Mouse (Mus musculus): ENCODE results near the gene Pde8a. TPM values are rescaled to one million over a fixed set of nuclear protein-coding genes. Genes with fewer than 3 reads are reported as not detected.

The Pde8a gene
- polyA plus RNA-seq, 1 experiment from 2014 or later = 3.6 TPM

DNA sequence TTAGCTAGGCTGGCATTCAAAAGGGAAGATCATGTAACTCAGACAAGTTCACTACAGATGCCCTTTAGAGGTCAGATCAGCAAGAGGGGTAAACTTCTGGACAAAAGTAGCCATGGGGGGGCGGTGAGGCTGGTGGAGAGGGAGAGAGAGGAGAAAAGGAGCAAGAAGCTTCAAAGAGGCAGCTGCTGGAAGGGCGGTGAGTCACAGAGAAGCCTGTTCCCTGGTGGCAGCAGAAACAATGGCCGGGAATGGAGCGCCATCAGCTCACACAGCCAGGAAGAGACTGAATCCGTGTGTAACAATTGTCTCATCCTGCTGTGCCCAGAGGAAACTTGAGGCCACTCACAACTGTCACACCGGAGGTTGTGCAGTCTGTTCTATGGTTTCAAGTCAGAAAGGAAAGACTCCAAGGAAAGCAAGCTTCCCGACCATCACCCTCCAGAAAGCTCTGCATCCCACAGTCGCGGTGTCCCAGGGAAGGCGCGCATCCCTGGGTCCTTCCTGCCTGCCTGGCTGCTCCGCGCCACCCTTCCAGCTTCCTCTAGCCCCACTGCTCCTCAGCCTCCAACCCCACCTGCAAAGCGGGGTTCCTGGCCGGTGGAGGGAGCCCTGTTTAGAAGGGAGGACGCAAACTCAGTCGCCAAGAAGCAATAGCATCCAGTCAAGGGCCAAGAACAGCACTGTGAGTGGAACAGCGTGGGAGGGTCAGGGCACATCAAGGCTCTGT, 122.5 kb downstream of the Pde8a start:
- Histone ChIP-seq H3K27ac (ENCODE audit: low read depth, low read length) (no peak overlapping the region), H3K9me3 (ENCODE audit: control insufficient read depth) (no peaks in the 10 kb centered on the region), H3K27me3 (replicated peaks; ENCODE audit: control insufficient read depth, insufficient read depth, low read length) (no peaks in the 10 kb centered on the region), H3K36me3 (ENCODE audit: control insufficient read depth, insufficient read depth) (peaks cover 50% of the 10 kb centered on the region), H3K4me2 (replicated peaks; ENCODE audit: low read depth) (no peak overlapping the region), H3K9ac (ENCODE audit: low read depth, low read length) (no peak overlapping the region), H3K4me1 (replicated peaks; ENCODE audit: control insufficient read depth, insufficient read depth, low read length) (no peaks in the 10 kb centered on the region), H3K4me3 (ENCODE audit: low read depth, low read length) (no peak overlapping the region)
- WGBS = 74% methylated on average over 18 of the region's 18 CpGs
- no peak for ATAC-seq
- peak; percentile 12; the same call in 1 of the 2 replicates for TF ChIP-seq CTCF (IDR thresholded peaks at IDR 0.05; ENCODE audit: low read depth)

DNA sequence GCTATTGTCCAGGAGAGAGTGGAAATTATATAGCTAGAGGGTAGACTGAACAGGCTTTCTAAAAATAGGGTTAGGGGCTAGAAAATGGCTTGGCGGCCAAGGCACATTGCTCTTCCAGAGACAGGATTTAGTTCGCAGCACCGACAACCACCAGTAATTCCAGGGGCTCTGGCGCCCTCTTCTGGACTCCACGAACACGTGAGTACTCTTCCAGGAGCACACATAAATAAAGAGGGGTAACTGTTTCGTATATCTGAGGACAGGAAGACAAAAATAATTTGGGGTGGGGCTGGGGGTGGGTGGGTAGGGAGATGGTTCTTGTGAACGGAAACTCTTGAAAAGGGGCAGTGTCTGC, 123.0 kb downstream of the Pde8a start:
- no peak overlapping the region for H3K27ac ChIP-seq (ENCODE audit: low read depth, low read length)
- H3K4me1 ChIP-seq (replicated peaks; ENCODE audit: control insufficient read depth, insufficient read depth, low read length) = no peaks in the 10 kb centered on the region
- TF ChIP-seq CTCF (IDR thresholded peaks at IDR 0.05; ENCODE audit: low read depth) = peak; percentile 69
- peaks cover 53% of the 10 kb centered on the region for H3K36me3 ChIP-seq (ENCODE audit: control insufficient read depth, insufficient read depth)
- no peak for ATAC-seq
- WGBS = 49% methylated on average over 8 of the region's 8 CpGs
- H3K4me2 ChIP-seq (replicated peaks; ENCODE audit: low read depth) = no peak overlapping the region
- H3K27me3 ChIP-seq (replicated peaks; ENCODE audit: control insufficient read depth, insufficient read depth, low read length) = no peaks in the 10 kb centered on the region
- no peak overlapping the region for H3K9ac ChIP-seq (ENCODE audit: low read depth, low read length)
- H3K4me3 ChIP-seq (ENCODE audit: low read depth, low read length) = no peak overlapping the region
- no peaks in the 10 kb centered on the region for H3K9me3 ChIP-seq (ENCODE audit: control insufficient read depth)

DNA sequence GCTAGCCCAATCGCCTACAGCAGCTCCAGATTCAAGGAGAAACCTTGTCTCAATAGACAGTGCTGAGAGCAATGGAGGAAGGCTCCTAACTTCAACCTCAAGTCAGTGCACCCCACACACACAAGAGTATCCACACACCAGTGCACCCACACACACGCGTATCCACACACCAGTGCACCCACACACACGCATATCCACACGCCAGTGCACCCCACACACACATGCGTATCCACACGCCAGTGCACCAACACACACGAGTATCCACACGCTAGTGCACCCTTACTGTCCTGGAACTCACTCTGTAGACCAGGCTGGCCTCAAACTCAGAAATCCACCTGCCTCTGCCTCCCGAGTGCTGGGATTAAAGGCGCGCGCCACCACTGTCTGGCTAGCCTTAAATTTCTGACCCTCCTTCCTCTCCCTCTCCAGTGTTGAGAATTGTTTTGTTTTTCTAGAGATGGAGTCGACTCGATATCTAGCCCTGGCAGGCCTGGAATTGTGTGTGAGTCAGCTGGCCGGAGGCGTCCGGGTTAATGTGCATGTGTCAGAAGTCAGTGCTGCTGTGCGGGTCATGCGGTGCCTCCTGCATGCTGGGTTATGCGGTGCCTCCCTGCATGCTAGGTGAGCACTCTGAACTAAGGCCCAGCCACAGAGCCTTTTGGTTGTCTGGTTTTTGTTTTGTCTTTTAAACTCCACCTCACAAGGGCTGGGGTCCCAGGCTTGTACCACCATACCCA, 124.6 kb downstream of the Pde8a start:
- no peaks in the 10 kb centered on the region for H3K9me3 ChIP-seq (ENCODE audit: control insufficient read depth)
- no peak overlapping the region for H3K9ac ChIP-seq (ENCODE audit: low read depth, low read length)
- ATAC-seq = no peak
- no peak overlapping the region for H3K4me3 ChIP-seq (ENCODE audit: low read depth, low read length)
- H3K27ac ChIP-seq (ENCODE audit: low read depth, low read length) = no peak overlapping the region
- whole genome bisulfite sequencing = 94% methylated on average over 21 of the region's 21 CpGs
- peaks cover 55% of the 10 kb centered on the region; the same call in 1 of the 2 replicates for H3K36me3 ChIP-seq (ENCODE audit: control insufficient read depth, insufficient read depth)
- no peak for TF ChIP-seq CTCF (IDR thresholded peaks at IDR 0.05; ENCODE audit: low read depth)
- H3K27me3 ChIP-seq (replicated peaks; ENCODE audit: control insufficient read depth, insufficient read depth, low read length) = no peaks in the 10 kb centered on the region
- H3K4me1 ChIP-seq (replicated peaks; ENCODE audit: control insufficient read depth, insufficient read depth, low read length) = no peaks in the 10 kb centered on the region
- no peak overlapping the region for H3K4me2 ChIP-seq (replicated peaks; ENCODE audit: low read depth)

DNA sequence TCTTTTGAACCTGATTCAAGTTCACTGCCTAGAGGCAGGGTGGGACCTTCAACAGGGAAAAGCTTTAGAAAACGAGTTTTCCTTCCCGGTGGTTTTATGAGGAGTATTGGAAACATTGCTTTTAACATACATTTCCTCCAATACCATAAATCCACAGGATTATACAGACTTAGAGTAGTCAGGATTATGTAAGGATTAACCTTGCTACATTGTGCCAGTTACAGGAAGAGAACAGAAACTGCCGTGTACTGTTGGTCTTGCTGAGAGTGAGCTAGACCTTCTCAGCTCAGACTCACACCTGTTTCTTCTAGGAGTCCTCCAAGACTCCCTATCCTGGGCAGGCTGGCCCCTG, 125.1 kb downstream of the Pde8a start:
- Histone ChIP-seq H3K9me3 (ENCODE audit: control insufficient read depth) (no peaks in the 10 kb centered on the region), H3K4me1 (replicated peaks; ENCODE audit: control insufficient read depth, insufficient read depth, low read length) (0 out of 2 replicates have a peak, but pooled peaks cover 3% of the 10 kb centered on the region), H3K27me3 (replicated peaks; ENCODE audit: control insufficient read depth, insufficient read depth, low read length) (no peaks in the 10 kb centered on the region), H3K36me3 (ENCODE audit: control insufficient read depth, insufficient read depth) (peaks cover 50% of the 10 kb centered on the region; the same call in 1 of the 2 replicates), H3K27ac (ENCODE audit: low read depth, low read length) (no peak overlapping the region), H3K9ac (ENCODE audit: low read depth, low read length) (no peak overlapping the region), H3K4me3 (ENCODE audit: low read depth, low read length) (no peak overlapping the region), H3K4me2 (replicated peaks; ENCODE audit: low read depth) (no peak overlapping the region)
- 79% methylated on average over 3 of the region's 3 CpGs for WGBS
- TF ChIP-seq CTCF (IDR thresholded peaks at IDR 0.05; ENCODE audit: low read depth) = no peak
- ATAC-seq = no peak

GRCm38 (mm10) chr7:81339783-81340182, 126.4 kb downstream of the Pde8a start:
- Histone ChIP-seq H3K9ac (ENCODE audit: low read depth, low read length) (no peak overlapping the region), H3K4me3 (ENCODE audit: low read depth, low read length) (no peak overlapping the region), H3K4me1 (replicated peaks; ENCODE audit: control insufficient read depth, insufficient read depth, low read length) (0 out of 2 replicates have a peak, but pooled peaks cover 4% of the 10 kb centered on the region), H3K27ac (ENCODE audit: low read depth, low read length) (no peak overlapping the region), H3K36me3 (ENCODE audit: control insufficient read depth, insufficient read depth) (peaks cover 46% of the 10 kb centered on the region; the same call in 1 of the 2 replicates), H3K4me2 (replicated peaks; ENCODE audit: low read depth) (no peak overlapping the region), H3K27me3 (replicated peaks; ENCODE audit: control insufficient read depth, insufficient read depth, low read length) (no peaks in the 10 kb centered on the region), H3K9me3 (ENCODE audit: control insufficient read depth) (no peaks in the 10 kb centered on the region)
- 56% methylated on average over 4 of the region's 4 CpGs for WGBS
- ATAC-seq = peak; percentile 61
- TF ChIP-seq CTCF (IDR thresholded peaks at IDR 0.05; ENCODE audit: low read depth) = peak; percentile 83

GRCm38 (mm10) chr7:81341563-81341962, 128.2 kb downstream of the Pde8a start:
- peaks cover 35% of the 10 kb centered on the region; the same call in 1 of the 2 replicates for H3K36me3 ChIP-seq (ENCODE audit: control insufficient read depth, insufficient read depth)
- no peak overlapping the region for H3K4me3 ChIP-seq (ENCODE audit: low read depth, low read length)
- H3K9me3 ChIP-seq (ENCODE audit: control insufficient read depth) = no peaks in the 10 kb centered on the region
- H3K27me3 ChIP-seq (replicated peaks; ENCODE audit: control insufficient read depth, insufficient read depth, low read length) = no peaks in the 10 kb centered on the region
- H3K9ac ChIP-seq (ENCODE audit: low read depth, low read length) = no peak overlapping the region
- H3K4me2 ChIP-seq (replicated peaks; ENCODE audit: low read depth) = no peak overlapping the region
- H3K4me1 ChIP-seq (replicated peaks; ENCODE audit: control insufficient read depth, insufficient read depth, low read length) = 0 out of 2 replicates have a peak, but pooled peaks cover 4% of the 10 kb centered on the region
- ATAC-seq = no peak
- WGBS = 41% methylated on average over 3 of the region's 3 CpGs
- H3K27ac ChIP-seq (ENCODE audit: low read depth, low read length) = no peak overlapping the region
- TF ChIP-seq CTCF (IDR thresholded peaks at IDR 0.05; ENCODE audit: low read depth) = peak; percentile 67

Measured in intestine, postnatal 0 days (tissue).